Mouse (Mus musculus): ENCODE measurements around the gene Tmx4. TPM values are rescaled to one million over a fixed set of nuclear protein-coding genes. Genes with fewer than 3 reads are reported as not detected.
"Not testable (repeated sequence)": the region's sequence is repeated elsewhere in the genome, so short reads cannot be mapped to it uniquely, and the experiment has no call there.

Tmx4 gene
- total RNA-seq (2014; fragmentation: Nextera tagmentation) (17.6 and 24.0 TPM in 2 replicates), total RNA-seq (2017) (34.2 and 53.8 TPM in 2 replicates)

DNA sequence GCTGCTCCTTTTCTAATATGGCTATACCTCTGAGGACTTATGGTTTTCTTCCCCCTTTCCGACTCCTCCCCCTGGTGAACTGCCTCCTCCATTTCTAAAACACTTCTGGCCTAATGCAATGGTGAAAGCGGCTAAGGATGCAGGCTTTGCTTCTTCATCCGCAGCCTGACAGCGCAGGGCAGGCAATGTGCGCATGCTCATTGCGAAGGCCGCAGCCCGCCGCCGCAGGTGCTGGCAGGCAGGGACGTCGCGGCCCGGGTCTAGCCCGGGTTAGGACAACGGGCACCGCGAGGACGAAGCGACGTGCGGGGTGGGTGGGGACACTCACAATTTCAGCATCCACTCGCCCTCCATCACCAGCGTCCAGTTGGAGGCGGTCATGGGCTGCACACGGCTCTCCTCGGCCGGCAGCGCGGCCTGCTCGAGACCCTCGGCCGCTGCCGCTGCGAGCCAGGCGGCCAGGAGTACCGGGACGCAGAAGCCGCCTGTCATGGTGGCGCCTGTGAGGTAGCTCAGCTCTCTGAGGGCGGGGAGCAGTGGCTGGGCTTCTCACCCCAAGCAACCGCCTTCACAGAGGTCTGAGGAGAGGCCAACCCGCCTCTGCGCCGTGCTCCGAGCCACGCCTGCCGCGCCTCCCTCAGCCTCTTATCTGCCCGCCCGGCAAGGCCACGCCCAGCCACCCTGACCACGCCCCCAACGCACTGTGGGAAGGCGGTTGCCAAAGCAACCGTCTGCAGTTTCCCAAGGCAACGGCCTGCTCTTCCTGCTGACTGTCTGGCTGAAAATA lies at the start of gene Tmx4:
Gene Tmx4, minus strand, starts transcription at position 632 of the 787 bp plus-strand sequence.
- peak; percentile 97 for ATAC-seq (replicated peaks; ENCODE audit: low FRiP score, low TSS enrichment, poor library complexity, severe bottlenecking)

DNA sequence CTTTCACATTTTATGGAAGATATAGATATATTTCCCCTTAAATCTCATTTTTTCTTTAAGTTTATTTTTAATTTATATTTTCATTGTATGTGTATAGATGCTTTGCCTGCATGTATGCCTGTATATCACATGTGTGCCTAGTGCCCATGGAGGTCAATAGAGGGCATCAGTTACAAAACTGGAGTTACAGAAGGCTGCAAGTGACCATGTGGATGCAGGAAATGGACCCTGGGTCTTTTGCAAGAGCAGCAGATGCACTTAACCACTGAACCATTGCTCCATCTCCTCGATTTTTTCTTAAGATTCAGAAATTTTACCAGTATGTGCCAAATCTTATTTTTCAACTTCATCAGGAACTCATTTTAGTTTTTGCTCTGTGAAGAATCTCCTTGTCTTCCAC lies 48.2 kb upstream of the Tmx4 start:
- ATAC-seq (replicated peaks; ENCODE audit: low FRiP score, low TSS enrichment, poor library complexity, severe bottlenecking) = no peak

DNA sequence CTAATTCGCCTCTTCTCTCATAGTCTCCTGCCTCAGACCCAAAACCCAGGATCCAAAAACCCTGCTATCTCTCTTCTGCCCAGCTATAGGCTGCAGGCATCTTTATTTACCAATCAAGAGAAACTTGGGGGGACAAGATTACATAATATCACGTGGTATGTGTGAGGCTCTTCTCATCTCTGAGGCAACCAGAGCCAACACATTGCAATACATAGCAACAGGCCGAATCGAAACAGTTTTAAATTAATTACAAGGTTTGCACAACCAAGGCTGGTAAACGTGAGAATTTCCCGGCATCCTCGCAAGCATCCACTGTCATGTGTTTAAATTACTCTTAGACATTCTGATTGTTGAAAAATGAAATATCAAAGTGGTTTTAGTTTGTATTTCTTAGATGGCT lies 47.1 kb upstream of the Tmx4 start:
- ATAC-seq (replicated peaks; ENCODE audit: low FRiP score, low TSS enrichment, poor library complexity, severe bottlenecking) = no peak

DNA sequence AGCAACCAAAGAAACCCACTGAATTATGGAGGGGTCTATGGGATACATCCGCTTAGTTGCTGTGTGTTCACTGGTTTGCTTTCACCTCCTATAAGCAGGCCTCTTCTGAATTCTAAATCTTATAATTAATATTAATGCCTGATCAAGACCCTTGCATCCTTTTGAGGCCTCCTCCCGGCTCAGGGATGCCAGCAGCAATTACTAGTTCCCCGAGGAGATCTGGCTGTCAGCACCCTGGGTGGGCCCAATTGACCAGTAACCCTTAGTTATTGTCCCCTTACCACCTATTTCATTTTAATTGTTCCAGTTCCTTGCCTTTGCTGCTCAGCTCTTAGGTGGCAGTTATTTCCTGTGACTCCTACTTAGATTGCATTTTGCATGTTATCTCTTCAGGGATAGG lies 38.4 kb upstream of the Tmx4 start:
- ATAC-seq (replicated peaks; ENCODE audit: low FRiP score, low TSS enrichment, poor library complexity, severe bottlenecking) = no peak

GRCm38 (mm10) chr2:134681271-134681961 lies 37.5 kb upstream of the Tmx4 start:
- ATAC-seq (replicated peaks; ENCODE audit: low FRiP score, low TSS enrichment, poor library complexity, severe bottlenecking) = peak; percentile 94

DNA sequence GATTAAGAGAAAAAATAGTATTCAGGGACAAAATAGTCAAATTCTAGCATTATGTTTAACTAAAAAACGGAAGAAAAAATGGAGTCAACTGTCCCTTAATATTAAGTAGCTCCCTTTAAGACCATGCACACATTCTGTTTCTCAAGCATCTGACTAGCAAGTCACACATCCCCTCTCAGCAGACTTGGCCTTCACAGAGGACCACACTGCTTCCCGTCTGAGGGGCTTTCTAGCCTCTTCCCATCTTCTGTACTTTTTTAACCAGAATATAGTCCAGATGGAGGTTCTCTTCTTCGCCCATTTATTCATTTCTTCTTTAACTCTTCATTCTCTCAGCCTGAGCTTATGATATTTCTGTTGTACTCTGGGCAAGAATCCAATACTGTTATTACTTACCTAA lies 35.6 kb upstream of the Tmx4 start:
- ATAC-seq (replicated peaks; ENCODE audit: low FRiP score, low TSS enrichment, poor library complexity, severe bottlenecking) = no peak

GRCm38 (mm10) chr2:134675465-134675864 lies 31.5 kb upstream of the Tmx4 start:
- ATAC-seq (replicated peaks; ENCODE audit: low FRiP score, low TSS enrichment, poor library complexity, severe bottlenecking) = no peak

DNA sequence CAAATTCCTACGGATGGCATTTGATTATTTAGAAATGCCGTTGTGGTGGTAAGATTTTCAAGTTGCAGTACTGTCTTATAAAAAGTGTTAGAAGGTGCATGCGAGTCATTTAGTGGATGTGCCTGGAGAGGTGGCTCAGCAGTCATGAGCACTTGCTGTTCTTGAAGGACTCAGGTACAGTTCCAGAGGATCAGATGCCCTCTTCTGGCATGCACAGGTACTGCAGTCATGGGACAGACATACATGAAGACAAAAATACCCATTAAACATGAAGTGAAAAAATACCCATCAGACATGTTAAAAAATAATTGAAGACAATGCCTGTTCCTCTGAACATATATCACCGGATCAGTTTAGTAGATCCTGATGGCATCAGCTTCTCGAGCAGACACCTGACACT lies 29.7 kb upstream of the Tmx4 start:
- ATAC-seq (replicated peaks; ENCODE audit: low FRiP score, low TSS enrichment, poor library complexity, severe bottlenecking) = peak; percentile 88

DNA sequence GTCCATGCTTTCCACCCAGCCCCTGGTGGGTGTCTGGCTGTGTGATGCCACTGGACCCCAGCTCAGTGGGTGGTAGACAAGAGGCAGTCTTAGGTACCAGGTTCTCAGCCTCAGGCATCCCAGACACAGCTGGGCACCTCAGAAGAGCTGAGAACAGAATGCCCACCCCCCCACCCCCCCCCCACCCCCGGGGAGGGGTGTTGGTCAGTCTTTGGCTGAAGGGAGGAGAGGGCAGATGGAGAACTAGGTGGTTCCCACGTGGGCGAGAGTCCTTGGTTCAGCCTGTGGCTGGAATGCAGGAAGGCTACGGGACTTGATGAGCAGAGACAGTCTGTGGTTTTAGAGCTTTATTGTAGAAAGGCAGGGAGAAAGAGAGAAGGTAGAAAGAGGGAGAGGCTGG lies 12.5 kb upstream of the Tmx4 start:
- ATAC-seq (replicated peaks; ENCODE audit: low FRiP score, low TSS enrichment, poor library complexity, severe bottlenecking) = no peak

DNA sequence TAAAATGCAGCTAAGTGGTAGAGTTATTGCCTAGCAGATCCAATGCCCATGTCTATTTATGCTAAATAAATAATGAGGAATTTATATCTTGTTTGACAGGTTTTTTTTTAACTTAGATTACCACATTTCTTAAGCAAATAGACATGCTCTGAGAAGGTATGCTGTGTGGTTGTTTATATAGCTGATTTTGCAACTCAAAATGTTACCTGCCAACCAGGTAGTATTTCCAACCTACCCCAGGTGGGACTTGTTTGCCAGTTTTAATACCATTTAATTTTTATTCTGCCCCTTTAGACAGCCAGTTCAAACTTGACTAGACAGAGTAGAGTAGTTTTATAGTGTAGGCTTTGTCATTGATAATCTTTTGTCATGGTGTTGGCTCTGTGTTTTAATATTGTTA lies 10.7 kb upstream of the Tmx4 start:
- no peak for ATAC-seq (replicated peaks; ENCODE audit: low FRiP score, low TSS enrichment, poor library complexity, severe bottlenecking)

- ATAC-seq (replicated peaks; ENCODE audit: low FRiP score, low TSS enrichment, poor library complexity, severe bottlenecking) = 0 out of 2 replicates have a peak, but pooled peaks have one; percentile 34
Measured at GRCm38 (mm10) chr2:134652759-134653158, 8.8 kb upstream of the Tmx4 start.

DNA sequence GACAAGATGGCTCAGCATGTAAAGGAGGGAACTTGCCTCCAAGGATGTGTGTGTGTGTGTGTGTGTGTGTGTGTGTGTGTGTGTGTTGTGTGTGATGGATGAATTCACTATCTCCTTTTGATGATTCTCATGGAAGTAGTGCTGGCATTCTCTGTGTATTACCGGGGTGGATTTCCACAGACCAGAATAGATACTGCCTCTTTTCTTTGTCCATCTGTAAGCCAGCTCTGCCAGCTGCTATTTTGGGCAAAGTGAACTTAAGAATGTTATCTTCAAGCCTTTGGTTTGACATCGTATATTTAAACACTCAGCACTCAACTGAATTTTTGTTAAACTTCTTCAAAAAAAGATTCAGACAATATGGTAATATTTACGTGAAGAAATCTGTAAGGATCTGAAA lies 5.1 kb upstream of the Tmx4 start:
- ATAC-seq (replicated peaks; ENCODE audit: low FRiP score, low TSS enrichment, poor library complexity, severe bottlenecking) = no peak

DNA sequence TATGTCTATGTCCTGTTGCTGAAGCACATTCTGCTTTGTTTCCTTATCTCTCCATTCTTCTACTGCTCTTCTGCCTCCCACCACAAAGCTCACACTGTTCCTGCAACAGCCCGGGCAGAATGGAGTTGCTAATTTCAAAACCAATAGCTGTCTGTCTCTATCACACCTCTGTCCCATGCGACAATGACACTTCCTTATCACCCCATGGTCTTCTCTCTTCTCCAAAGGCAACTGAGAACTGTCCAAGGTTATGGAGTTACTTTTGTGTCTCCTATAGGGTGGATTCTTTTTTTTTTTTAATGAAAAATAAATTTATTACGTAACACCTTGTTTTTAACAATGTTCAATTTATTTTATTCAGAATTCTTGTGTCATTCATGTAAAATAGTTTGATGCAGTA lies 1.8 kb upstream of the Tmx4 start:
- no peak for ATAC-seq (replicated peaks; ENCODE audit: low FRiP score, low TSS enrichment, poor library complexity, severe bottlenecking)

DNA sequence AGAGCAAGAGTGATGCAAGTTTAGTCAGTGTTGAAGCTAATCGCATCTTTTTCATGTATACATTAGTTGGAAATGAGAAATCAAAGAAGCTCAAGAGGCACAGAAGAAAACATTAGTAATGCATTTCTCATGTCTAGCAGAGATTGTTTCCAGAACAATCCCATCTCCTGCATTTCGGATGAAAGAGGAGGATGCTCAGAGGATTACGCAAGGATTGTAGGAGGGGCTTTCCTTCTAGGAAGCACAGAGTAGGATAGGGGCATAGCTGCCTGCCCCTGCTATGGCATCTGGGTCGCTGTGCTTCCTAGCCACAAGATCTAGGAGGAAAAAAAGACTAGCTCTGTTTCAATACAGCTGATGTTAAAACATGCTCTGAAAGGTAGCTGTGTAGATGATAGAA lies 1.2 kb upstream of the Tmx4 start:
- ATAC-seq (replicated peaks; ENCODE audit: low FRiP score, low TSS enrichment, poor library complexity, severe bottlenecking) = no peak

DNA sequence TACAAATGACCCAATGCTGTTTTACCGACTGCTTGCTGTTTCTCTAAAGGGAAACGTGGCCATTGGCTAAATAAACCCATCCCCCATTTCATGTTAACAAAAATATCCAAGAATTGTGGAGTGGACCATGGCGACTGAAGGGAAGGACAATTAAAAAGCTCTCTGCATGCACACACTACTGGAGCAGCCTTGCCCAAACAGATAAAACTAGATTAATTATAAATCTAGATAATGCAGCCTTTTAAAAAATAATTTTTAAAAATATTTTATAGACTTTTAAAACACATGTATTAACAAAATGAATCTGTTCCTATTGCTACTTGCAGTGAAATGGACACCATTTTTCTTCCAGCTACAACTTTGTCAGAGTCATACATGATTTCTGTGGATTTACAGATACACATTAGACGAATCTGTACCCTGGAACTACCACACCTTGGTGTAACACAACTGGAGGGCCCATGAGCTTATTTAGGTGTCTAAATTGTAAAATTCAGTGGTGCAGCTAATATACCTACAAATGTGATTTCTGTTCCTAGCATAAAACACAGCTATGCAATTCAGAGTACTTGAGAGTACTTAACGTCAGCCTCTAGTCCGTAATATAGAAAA lies 462 bp upstream of the Tmx4 start:
- ATAC-seq (replicated peaks; ENCODE audit: low FRiP score, low TSS enrichment, poor library complexity, severe bottlenecking) = no peak

DNA sequence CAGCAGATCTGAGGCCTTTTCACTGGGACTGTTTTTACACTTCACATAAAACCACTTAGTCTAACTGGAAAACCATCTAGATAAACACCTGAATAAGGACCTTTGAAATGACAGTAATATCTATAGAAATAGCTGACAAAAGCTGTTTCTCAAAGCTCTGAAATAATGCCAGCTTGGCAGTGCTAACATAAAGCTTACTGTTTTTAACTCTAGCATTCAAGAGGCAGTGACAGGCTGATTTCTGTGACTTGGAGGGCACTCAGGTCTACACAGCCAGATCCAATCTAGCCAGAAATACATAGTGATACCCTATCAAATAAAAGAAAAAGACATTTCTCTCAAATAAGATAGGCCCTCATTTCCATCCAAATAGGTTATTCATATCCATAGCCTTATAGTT lies 1.6 kb downstream of the Tmx4 start:
- no peak for ATAC-seq (replicated peaks; ENCODE audit: low FRiP score, low TSS enrichment, poor library complexity, severe bottlenecking)

DNA sequence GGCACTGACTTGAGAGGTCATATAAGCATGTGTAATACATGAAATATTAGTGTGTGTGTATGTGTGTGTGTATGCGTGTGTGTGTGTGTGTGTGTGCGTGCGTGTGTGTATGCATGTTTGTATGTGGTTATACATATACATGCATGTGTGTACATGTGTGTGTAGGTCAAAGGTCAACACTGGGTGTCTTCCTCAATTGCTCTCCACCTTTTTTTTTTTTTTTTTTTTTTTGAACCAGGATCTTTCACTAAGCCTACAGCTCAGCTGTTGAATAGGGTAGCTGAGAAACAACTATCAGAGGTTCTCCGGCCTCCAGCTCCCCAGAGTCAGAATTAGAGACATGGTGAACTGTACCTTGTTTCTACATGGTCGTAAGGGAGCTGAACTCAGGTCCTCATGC lies 2.6 kb downstream of the Tmx4 start:
- no peak for ATAC-seq (replicated peaks; ENCODE audit: low FRiP score, low TSS enrichment, poor library complexity, severe bottlenecking)

- no peak for ATAC-seq (replicated peaks; ENCODE audit: low FRiP score, low TSS enrichment, poor library complexity, severe bottlenecking)
Measured at GRCm38 (mm10) chr2:134640398-134640797, 3.5 kb downstream of the Tmx4 start.

GRCm38 (mm10) chr2:134628541-134628940 lies 15.4 kb downstream of the Tmx4 start:
- not testable (repeated sequence) for ATAC-seq (replicated peaks; ENCODE audit: low FRiP score, low TSS enrichment, poor library complexity, severe bottlenecking)

- no peak for ATAC-seq (replicated peaks; ENCODE audit: low FRiP score, low TSS enrichment, poor library complexity, severe bottlenecking)
Measured at GRCm38 (mm10) chr2:134604935-134605334, 39.0 kb downstream of the Tmx4 start.

Data from megakaryocyte-erythroid progenitor cell, adult 5-6 weeks (primary cell).